Mouse (Mus musculus) lung, embryonic 14.5 days (tissue): ENCODE measurements around the gene Tmem267. TPM values are rescaled to one million over a fixed set of nuclear protein-coding genes. Genes with fewer than 3 reads are reported as not detected.

ENCODE experiments used
- ATAC-seq: fragments of 200-750 bp; cut with Nextera tagmentation; 2 replicates; pipeline ENCODE4 v1.8.0; 2017; ENCODE audit warnings: mild to moderate bottlenecking, moderate TSS enrichment, moderate library complexity; ENCODE audit not compliant: insufficient read depth
- DNase-seq: peaks from one replicate; pipeline ENCODE4 v3.0.0-alpha.2; 2015
- H3K27ac ChIP-seq: fragments of 300-500 bp; sonication (generic); 2 replicates; pipeline ENCODE4 v1.5.1; 2014; ENCODE audit warnings: low read depth, mild to moderate bottlenecking, moderate library complexity
- H3K27me3 ChIP-seq: fragments of 300-500 bp; sonication (generic); 2 replicates; pipeline ENCODE4 v1.6.1; 2014; ENCODE audit warnings: low read length, control low read depth; ENCODE audit not compliant: insufficient read depth
- H3K36me3 ChIP-seq: fragments of 300-500 bp; sonication (generic); 2 replicates; pipeline ENCODE4 v1.6.1; 2014; ENCODE audit warnings: control low read depth; ENCODE audit not compliant: insufficient read depth
- H3K4me1 ChIP-seq: fragments of 300-500 bp; sonication (generic); 2 replicates; pipeline ENCODE4 v1.6.1; 2014; ENCODE audit warnings: antibody characterized with exemption, control low read depth; ENCODE audit not compliant: insufficient read depth
- H3K4me2 ChIP-seq: fragments of 300-500 bp; sonication (generic); 2 replicates; pipeline ENCODE4 v1.6.1; 2014; ENCODE audit warnings: mild to moderate bottlenecking
- H3K4me3 ChIP-seq: fragments of 300-500 bp; sonication (generic); 2 replicates; pipeline ENCODE4 v1.5.1; 2014; ENCODE audit warnings: low read depth, low read length
- H3K9ac ChIP-seq: fragments of 300-500 bp; sonication (generic); 2 replicates; pipeline ENCODE4 v1.6.1; 2014
- H3K9me3 ChIP-seq: fragments of 300-500 bp; sonication (generic); 2 replicates; pipeline ENCODE4 v1.6.1; 2016; ENCODE audit warnings: low read depth, low read length, control low read depth
- CTCF ChIP-seq: IDR thresholded peaks from 2 replicates; pipeline ENCODE4 v1.5.1; 2016; ENCODE audit warnings: antibody characterized with exemption, low read depth
- WGBS: fragments of 180-500 bp; shearing (Covaris S2); extraction: QIAGEN DNeasy Blood & Tissue Kit; methylation state at CpG from one replicate; pipeline ENCODE4 v1.1.7; 2014; 5-methylcytosine and 5-hydroxymethylcytosine counted together
- polyA plus RNA-seq: library from polyadenylated mRNA; unstranded; fragments of >200 nt; fragmentation: Nextera tagmentation; extraction: Ambion mirVana; gene quantifications from 2 replicates; pipeline ENCODE4 v1.2.1, GENCODE M21; 2014

The Tmem267 gene
- polyA plus RNA-seq, 1 experiment from 2014 or later = 1.5 TPM

GRCm38 (mm10) chr13:119656846-119657416 is 169.1 kb downstream of the Tmem267 start:
- Histone ChIP-seq H3K27me3 (no peaks in the 10 kb centered on the region), H3K4me2 (no peak overlapping the region), H3K27ac (no peak overlapping the region), H3K9ac (no peak overlapping the region), H3K4me1 (no peaks in the 10 kb centered on the region), H3K36me3 (no peaks in the 10 kb centered on the region), H3K4me3 (no peak overlapping the region), H3K9me3 (no peaks in the 10 kb centered on the region)
- no peak for ATAC-seq
- WGBS = 71% methylated on average over 6 of the region's 6 CpGs
- no peak for TF ChIP-seq CTCF
- no peak for DNase-seq

Other genes with a start within 250 kb of the Tmem267 start
- 73.8 and 77.6 TPM in 2 replicates for gene Paip1, start 59.4 kb upstream of the Tmem267 start, polyA plus RNA-seq
- gene 4833420G17Rik, start 25.3 kb upstream of the Tmem267 start, polyA plus RNA-seq = 61.5 and 63.4 TPM in 2 replicates
- 0.87 and 1.9 TPM in 2 replicates for gene 3110070M22Rik, start 344 bp downstream of the Tmem267 start, polyA plus RNA-seq
- gene Ccl28, start 135.8 kb downstream of the Tmem267 start, polyA plus RNA-seq = 0.09 TPM in 1 of 2 replicates, not detected in the other
- 126 and 142 TPM in 2 replicates for gene Hmgcs1, start 202.3 kb downstream of the Tmem267 start, polyA plus RNA-seq